Mouse (Mus musculus) macrophage (primary cell): ENCODE results near the gene Itpk1. TPM values are rescaled to one million over a fixed set of nuclear protein-coding genes. Genes with fewer than 3 reads are reported as not detected.

Source experiments
- H3K27ac ChIP-seq: fragments of 350-480 bp; formaldehyde crosslinking; 2 replicates; pipeline ENCODE4 v1.9.0; 2021
- H3K36me3 ChIP-seq: fragments of 350-480 bp; formaldehyde crosslinking; 2 replicates; pipeline ENCODE4 v1.9.0; 2021; ENCODE audit errors: inconsistent target
- H3K4me3 ChIP-seq: fragments of 350-480 bp; formaldehyde crosslinking; 2 replicates; pipeline ENCODE4 v1.9.0; 2021; ENCODE audit errors: inconsistent target
- H3K79me2 ChIP-seq: fragments of 350-480 bp; formaldehyde crosslinking; 2 replicates; pipeline ENCODE4 v1.9.0; 2021; ENCODE audit errors: inconsistent target
- WGBS: methylation state at CpG from one replicate; pipeline ENCODE4 v1.1.7; 2026; ENCODE audit warnings: inconsistent platforms; ENCODE audit not compliant: missing documents; 5-methylcytosine and 5-hydroxymethylcytosine counted together
- polyA plus RNA-seq: library from polyadenylated mRNA; stranded (reverse); fragments of 250-400 nt; gene quantifications from 3 replicates; pipeline ENCODE4 v1.2.4, GENCODE M21; 2018; ENCODE audit warnings: inconsistent platforms

The Itpk1 gene
- polyA plus RNA-seq, 1 experiment from 2014 or later = 12.1 TPM

DNA sequence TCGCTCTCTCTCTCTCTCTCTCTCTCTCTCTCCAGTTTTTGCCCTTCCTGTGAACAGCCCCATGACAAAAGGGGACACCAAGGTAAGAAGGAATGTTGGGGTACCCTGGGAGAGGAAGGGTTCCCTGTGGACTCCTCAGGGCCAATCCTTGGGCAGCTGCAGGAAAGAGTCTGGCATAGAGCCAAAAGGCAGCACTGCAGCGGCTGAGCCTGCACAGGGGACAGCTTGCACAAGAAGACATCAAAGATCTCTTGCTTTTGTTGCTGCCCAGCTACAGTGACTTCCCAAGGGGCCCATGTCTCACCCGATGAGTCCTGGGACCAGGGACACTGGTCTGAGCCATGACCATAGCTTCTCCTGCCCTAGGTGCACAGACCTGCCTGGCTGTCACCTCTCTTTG, 148.9 kb downstream of the Itpk1 start:
- no peaks in the 10 kb centered on the region for H3K36me3 ChIP-seq
- no peaks in the 10 kb centered on the region for H3K79me2 ChIP-seq
- H3K27ac ChIP-seq = no peak overlapping the region
- no peak overlapping the region for H3K4me3 ChIP-seq
- 76% methylated on average over 3 of the region's 3 CpGs for WGBS

DNA sequence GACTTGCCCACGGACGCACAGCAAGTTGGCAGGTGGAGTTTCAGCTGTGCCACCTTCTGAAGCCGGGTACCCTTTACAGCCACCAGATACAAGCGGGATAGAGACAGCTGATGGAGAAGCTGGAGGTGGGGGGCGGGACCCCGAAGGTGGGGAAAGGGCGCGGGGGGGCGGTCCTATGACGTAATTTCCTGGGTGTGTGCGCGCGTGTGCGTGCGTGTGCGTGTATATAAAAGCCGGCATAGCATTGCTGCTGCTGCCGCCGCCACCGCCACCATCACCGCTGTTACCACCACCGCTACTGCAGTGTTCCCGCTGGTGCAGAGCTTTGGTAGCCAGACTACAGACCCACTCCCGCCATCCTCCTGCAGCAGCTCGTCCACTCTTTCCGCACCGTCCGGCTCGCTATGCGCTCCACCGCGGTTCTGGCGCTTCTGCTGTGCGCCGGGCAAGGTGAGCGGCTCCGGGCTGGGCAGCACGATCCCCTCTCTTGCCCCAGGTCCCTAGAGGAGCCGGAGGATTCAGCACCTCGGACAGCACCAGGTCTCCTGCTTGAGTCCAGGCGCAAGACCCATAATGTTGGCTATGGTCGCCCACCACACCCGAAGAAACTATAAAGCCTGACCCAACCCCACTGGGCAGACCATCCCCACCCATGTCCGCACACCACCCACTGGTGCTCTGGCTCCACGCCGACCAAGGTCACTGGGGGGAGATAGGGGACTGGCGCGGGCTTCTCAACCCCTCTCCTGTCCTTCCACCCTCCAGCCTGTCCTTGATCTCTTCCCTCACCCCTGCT, 149.8 kb downstream of the Itpk1 start, which contains the start of gene Chga:
Chga (plus strand) TSS at position 249 of the 796 bp plus-strand sequence.
- WGBS = 6% methylated on average over 46 of the region's 48 CpGs
- Histone ChIP-seq H3K36me3 (no peaks in the 10 kb centered on the region), H3K79me2 (no peaks in the 10 kb centered on the region), H3K4me3 (no peak within 1 kb of the TSS), H3K27ac (no peak within 1 kb of the TSS)

- no peak overlapping the region for H3K4me3 ChIP-seq
Measured at GRCm38 (mm10) chr12:102553705-102554275, 150.9 kb downstream of the Itpk1 start.

GRCm38 (mm10) chr12:102552001-102552400, 152.7 kb downstream of the Itpk1 start:
- Histone ChIP-seq H3K79me2 (no peaks in the 10 kb centered on the region), H3K4me3 (no peak overlapping the region), H3K36me3 (no peaks in the 10 kb centered on the region), H3K27ac (no peak overlapping the region)
- 70% methylated on average over 6 of the region's 6 CpGs for WGBS

More at GRCm38 (mm10) chr12:102553705-102554275, 150.9 kb downstream of the Itpk1 start:
- Histone ChIP-seq H3K36me3 (no peaks in the 10 kb centered on the region), H3K27ac (no peak overlapping the region), H3K79me2 (no peaks in the 10 kb centered on the region)
- 39% methylated on average over 14 of the region's 14 CpGs for WGBS

DNA sequence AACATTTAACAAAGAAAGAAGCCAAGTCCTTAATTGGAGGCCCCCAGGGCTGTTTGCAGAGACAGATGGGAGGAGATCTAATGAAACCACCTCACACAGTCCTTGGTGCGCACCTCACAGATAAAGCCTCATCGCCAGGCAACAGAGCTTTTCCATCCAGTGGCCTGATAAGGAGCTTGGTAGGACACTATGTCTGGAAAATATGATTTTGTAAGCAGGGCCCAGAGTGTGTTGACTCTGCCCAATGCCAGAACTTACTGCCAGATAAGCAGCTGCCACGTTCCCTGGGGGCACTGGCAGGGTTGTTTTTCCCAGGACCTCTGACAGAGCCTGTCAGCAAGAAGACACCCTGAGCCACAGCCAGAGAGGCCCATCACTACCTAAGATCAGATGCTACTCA, 153.5 kb downstream of the Itpk1 start:
- whole genome bisulfite sequencing = 85% methylated on average over 3 of the region's 3 CpGs
- no peaks in the 10 kb centered on the region for H3K79me2 ChIP-seq
- H3K36me3 ChIP-seq = no peaks in the 10 kb centered on the region
- H3K27ac ChIP-seq = no peak overlapping the region
- H3K4me3 ChIP-seq = no peak overlapping the region

- no peaks in the 10 kb centered on the region for H3K79me2 ChIP-seq
- no peaks in the 10 kb centered on the region for H3K36me3 ChIP-seq
- WGBS = 6% methylated on average over 11 of the region's 11 CpGs
- no peak overlapping the region for H3K4me3 ChIP-seq
- no peak overlapping the region for H3K27ac ChIP-seq
Measured at GRCm38 (mm10) chr12:102550529-102550928, 154.2 kb downstream of the Itpk1 start.

GRCm38 (mm10) chr12:102545122-102545521, 159.6 kb downstream of the Itpk1 start:
- H3K36me3 ChIP-seq = no peaks in the 10 kb centered on the region
- WGBS = 83% methylated on average over 6 of the region's 6 CpGs
- no peak overlapping the region for H3K4me3 ChIP-seq
- H3K79me2 ChIP-seq = no peaks in the 10 kb centered on the region
- H3K27ac ChIP-seq = no peak overlapping the region

DNA sequence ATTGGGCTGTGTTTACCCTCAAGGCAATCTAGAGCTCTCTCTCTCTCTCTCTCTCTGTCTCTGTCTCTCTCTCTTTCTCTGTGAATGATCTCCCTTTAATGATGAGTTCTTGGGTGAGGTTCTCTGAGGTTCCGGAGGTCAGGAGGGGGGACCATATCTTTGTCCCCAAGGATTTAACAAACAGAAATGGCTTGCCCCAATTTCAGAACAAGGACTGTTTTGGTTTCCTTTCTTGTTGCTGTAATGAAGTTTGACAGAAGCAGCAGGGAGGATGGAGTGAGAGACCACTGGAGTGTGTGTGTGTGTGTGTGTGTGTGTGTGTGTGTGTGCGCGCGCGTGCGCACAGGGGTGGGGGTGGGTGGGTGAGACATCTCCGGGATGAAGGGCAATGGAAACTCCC, 163.6 kb downstream of the Itpk1 start:
- no peak overlapping the region for H3K27ac ChIP-seq
- no peaks in the 10 kb centered on the region for H3K79me2 ChIP-seq
- no peak overlapping the region for H3K4me3 ChIP-seq
- H3K36me3 ChIP-seq = no peaks in the 10 kb centered on the region
- WGBS = 93% methylated on average over 6 of the region's 7 CpGs

GRCm38 (mm10) chr12:102540278-102540677, 164.5 kb downstream of the Itpk1 start:
- Histone ChIP-seq H3K79me2 (no peaks in the 10 kb centered on the region), H3K4me3 (no peak overlapping the region), H3K27ac (no peak overlapping the region), H3K36me3 (no peaks in the 10 kb centered on the region)
- WGBS = 98% methylated on average over 6 of the region's 8 CpGs

- 90% methylated on average over 1 of the region's 1 CpGs for WGBS
- Histone ChIP-seq H3K27ac (no peak overlapping the region), H3K79me2 (no peaks in the 10 kb centered on the region), H3K36me3 (no peaks in the 10 kb centered on the region), H3K4me3 (no peak overlapping the region)
Measured at GRCm38 (mm10) chr12:102535796-102536195, 168.9 kb downstream of the Itpk1 start.

GRCm38 (mm10) chr12:102527989-102528388, 176.7 kb downstream of the Itpk1 start:
- Histone ChIP-seq H3K4me3 (no peak overlapping the region), H3K27ac (no peak overlapping the region), H3K36me3 (no peaks in the 10 kb centered on the region), H3K79me2 (no peaks in the 10 kb centered on the region)
- WGBS = 83% methylated on average over 5 of the region's 5 CpGs

DNA sequence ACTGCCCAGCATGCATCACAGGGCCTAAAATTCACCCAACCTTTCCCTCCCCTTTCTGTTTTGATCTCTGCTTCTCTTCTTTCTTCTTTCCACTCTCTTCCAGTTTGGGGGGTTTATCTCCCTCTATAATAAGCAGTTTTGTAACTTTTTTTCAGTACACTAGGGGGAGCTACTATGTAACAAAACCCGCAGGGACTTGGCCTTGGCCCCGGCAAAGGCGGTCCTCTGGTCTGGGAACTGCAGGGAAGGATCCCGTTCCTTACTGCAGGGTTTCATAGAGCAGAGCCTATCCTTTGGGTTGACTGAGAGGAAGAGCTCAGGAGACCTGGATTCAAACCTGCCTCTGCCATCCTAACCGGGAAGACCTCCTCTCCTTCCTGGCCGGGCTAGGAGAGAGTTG, 180.0 kb downstream of the Itpk1 start:
- 56% methylated on average over 6 of the region's 6 CpGs for WGBS
- Histone ChIP-seq H3K79me2 (no peaks in the 10 kb centered on the region), H3K36me3 (no peaks in the 10 kb centered on the region), H3K4me3 (no peak overlapping the region), H3K27ac (no peak overlapping the region)

GRCm38 (mm10) chr12:102524216-102524615, 180.5 kb downstream of the Itpk1 start:
- no peak overlapping the region for H3K4me3 ChIP-seq
- no peaks in the 10 kb centered on the region for H3K36me3 ChIP-seq
- no peak overlapping the region for H3K27ac ChIP-seq
- no peaks in the 10 kb centered on the region for H3K79me2 ChIP-seq
- WGBS = 41% methylated on average over 3 of the region's 3 CpGs

- Histone ChIP-seq H3K27ac (no peak overlapping the region), H3K36me3 (no peaks in the 10 kb centered on the region), H3K79me2 (no peaks in the 10 kb centered on the region), H3K4me3 (no peak overlapping the region)
- WGBS = 58% methylated on average over 12 of the region's 13 CpGs
Measured at GRCm38 (mm10) chr12:102521777-102522319, 182.9 kb downstream of the Itpk1 start.
